Mouse (Mus musculus) CH12.LX (cell line): ENCODE measurements around the gene Naaladl1. TPM values are rescaled to one million over a fixed set of nuclear protein-coding genes. Genes with fewer than 3 reads are reported as not detected.

Experiments
- DNase-seq: peaks from one replicate; pipeline ENCODE4 v3.0.0-alpha.2; 2013; ENCODE audit errors: extremely low read depth
- H3K27ac ChIP-seq: 2 replicates; pipeline ENCODE4 v1.5.1; 2012; ENCODE audit warnings: low read depth, mild to moderate bottlenecking, control low read depth, moderate library complexity; ENCODE audit not compliant: insufficient read depth
- H3K27me3 ChIP-seq: replicated peaks from 2 replicates; pipeline ENCODE3; 2012; ENCODE audit warnings: inconsistent platforms
- H3K36me3 ChIP-seq, 2 experiments: replicated peaks in 1 of 2; 2 replicates each; pipeline versions ENCODE3 to v1.6.1; 2012; ENCODE audit warnings: inconsistent platforms in 1 of 2, low read length in 1 of 2, mild to moderate bottlenecking in 1 of 2, mixed read lengths in 1 of 2, moderate library complexity in 1 of 2; ENCODE audit not compliant: control insufficient read depth in 1 of 2, insufficient read depth in 1 of 2
- H3K4me1 ChIP-seq, 2 experiments: 2 replicates each; pipeline ENCODE4 v1.6.1; 2012; ENCODE audit warnings: inconsistent platforms in 1 of 2, moderate library complexity in 1 of 2; ENCODE audit not compliant: insufficient read depth in 2 of 2, control insufficient read depth in 1 of 2
- H3K4me2 ChIP-seq: 2 replicates; pipeline ENCODE4 v1.6.1; 2012; ENCODE audit warnings: low read depth, mild to moderate bottlenecking, control low read depth; ENCODE audit not compliant: poor library complexity, insufficient read depth, severe bottlenecking
- H3K4me3 ChIP-seq, 3 experiments: fragments of 150-350 bp in 1 of 3; sonication (generic) in 1 of 3; replicated peaks in 1 of 3; 2 replicates each; pipeline versions ENCODE3 to v1.5.1; 2011 to 2012; ENCODE audit warnings: low read depth in 2 of 3, low read length in 2 of 3, mild to moderate bottlenecking in 2 of 3, moderate library complexity in 2 of 3, control low read depth in 1 of 3, improper control_type of control experiment in 1 of 3, inconsistent platforms in 1 of 3, mixed read lengths in 1 of 3; ENCODE audit not compliant: poor library complexity in 1 of 3
- H3K79me2 ChIP-seq: replicated peaks from 2 replicates; pipeline ENCODE4 v1.6.1; 2012; ENCODE audit warnings: mild to moderate bottlenecking, moderate library complexity; ENCODE audit not compliant: control insufficient read depth, poor library complexity, insufficient read depth, severe bottlenecking; ENCODE audit errors: extremely low read depth
- H3K9ac ChIP-seq: 2 replicates; pipeline ENCODE4 v1.6.1; 2012; ENCODE audit warnings: low read depth, mild to moderate bottlenecking, control low read depth, moderate library complexity; ENCODE audit not compliant: insufficient read depth
- H3K9me3 ChIP-seq: replicated peaks from 2 replicates; pipeline ENCODE3; 2012; ENCODE audit warnings: low read length, inconsistent platforms, mixed read lengths
- BHLHE40 ChIP-seq: IDR thresholded peaks from 2 replicates; pipeline ENCODE4 v1.6.1; 2011; ENCODE audit warnings: mild to moderate bottlenecking, low read depth, low read length, improper control_type of control experiment
- CHD1 ChIP-seq: IDR thresholded peaks from 2 replicates; pipeline ENCODE4 v1.6.1; 2012; ENCODE audit warnings: low read depth, low read length, improper control_type of control experiment, inconsistent platforms
- CTCF ChIP-seq, 2 experiments: IDR thresholded peaks in 1 of 2; conservative IDR thresholded peaks in 1 of 2; 2 replicates each; pipeline ENCODE4 v1.5.1; 2011 to 2012; ENCODE audit warnings: low read depth in 2 of 2, low read length in 2 of 2, improper control_type of control experiment in 1 of 2, inconsistent platforms in 1 of 2, mild to moderate bottlenecking in 1 of 2, moderate library complexity in 1 of 2
- E2F4 ChIP-seq: IDR thresholded peaks from 2 replicates; pipeline ENCODE4 v1.6.1; 2011; ENCODE audit warnings: low read depth, low read length, improper control_type of control experiment; ENCODE audit not compliant: insufficient replicate concordance
- ELF1 ChIP-seq: IDR thresholded peaks from 2 replicates; pipeline ENCODE4 v1.6.1; 2014; ENCODE audit warnings: low read depth, mild to moderate bottlenecking, inconsistent platforms, low read length, improper control_type of control experiment
- EP300 ChIP-seq: IDR thresholded peaks from 2 replicates; pipeline ENCODE4 v1.6.1; 2011; ENCODE audit warnings: low read length, improper control_type of control experiment
- GABPA ChIP-seq: IDR thresholded peaks from 2 replicates; pipeline ENCODE4 v1.6.1; 2012; ENCODE audit warnings: low read depth, low read length, improper control_type of control experiment, inconsistent platforms; ENCODE audit not compliant: insufficient replicate concordance
- KAT2A ChIP-seq: IDR thresholded peaks from 2 replicates; pipeline ENCODE4 v1.6.1; 2012; ENCODE audit warnings: low read length, improper control_type of control experiment, inconsistent platforms; ENCODE audit not compliant: insufficient replicate concordance
- MAFK ChIP-seq: IDR thresholded peaks from 2 replicates; pipeline ENCODE4 v1.6.1; 2011; ENCODE audit warnings: low read length, improper control_type of control experiment; ENCODE audit not compliant: insufficient replicate concordance
- MAZ ChIP-seq: IDR thresholded peaks from 2 replicates; pipeline ENCODE4 v1.6.1; 2012; ENCODE audit warnings: low read depth, mild to moderate bottlenecking, inconsistent platforms, low read length, improper control_type of control experiment, moderate library complexity
- MEF2A ChIP-seq: IDR thresholded peaks from 2 replicates; pipeline ENCODE4 v1.6.1; 2014; ENCODE audit warnings: low read depth, mild to moderate bottlenecking, inconsistent platforms, low read length, improper control_type of control experiment, borderline replicate concordance
- MYC ChIP-seq: IDR thresholded peaks from 2 replicates; pipeline ENCODE4 v1.6.1; 2011; ENCODE audit warnings: low read depth, mild to moderate bottlenecking, improper control_type of control experiment, low read length
- NELFE ChIP-seq: IDR thresholded peaks from 2 replicates; pipeline ENCODE4 v1.6.1; 2011; ENCODE audit warnings: low read depth, low read length, improper control_type of control experiment
- NRF1 ChIP-seq: IDR thresholded peaks from 2 replicates; pipeline ENCODE4 v1.6.1; 2014; ENCODE audit warnings: low read depth, mild to moderate bottlenecking, inconsistent platforms, low read length, improper control_type of control experiment, moderate library complexity
- PAX5 ChIP-seq: IDR thresholded peaks from 2 replicates; pipeline ENCODE4 v1.6.1; 2012; ENCODE audit warnings: low read length, inconsistent platforms, mixed read lengths
- POLR2A ChIP-seq: IDR thresholded peaks from 2 replicates; pipeline ENCODE4 v1.6.1; 2011; ENCODE audit warnings: low read depth, mild to moderate bottlenecking, improper control_type of control experiment, low read length
- RAD21 ChIP-seq: IDR thresholded peaks from 2 replicates; pipeline ENCODE4 v1.6.1; 2011; ENCODE audit warnings: low read depth, mild to moderate bottlenecking, low read length, improper control_type of control experiment, moderate library complexity
- SMC3 ChIP-seq: IDR thresholded peaks from 2 replicates; pipeline ENCODE4 v1.6.1; 2011; ENCODE audit warnings: low read depth, low read length, improper control_type of control experiment
- TBP ChIP-seq: conservative IDR thresholded peaks from 2 replicates; pipeline ENCODE4 v1.6.1; 2011; ENCODE audit warnings: low read depth, low read length, improper control_type of control experiment
- TCF12 ChIP-seq: IDR thresholded peaks from 2 replicates; pipeline ENCODE4 v1.6.1; 2014; ENCODE audit warnings: low read depth, mild to moderate bottlenecking, inconsistent platforms, low read length, improper control_type of control experiment
- USF1 ChIP-seq: IDR thresholded peaks from 2 replicates; pipeline ENCODE4 v1.6.1; 2014; ENCODE audit warnings: low read depth, mild to moderate bottlenecking, inconsistent platforms, low read length, improper control_type of control experiment
- USF2 ChIP-seq: conservative IDR thresholded peaks from 2 replicates; pipeline ENCODE4 v1.6.1; 2011; ENCODE audit warnings: low read depth, low read length, improper control_type of control experiment
- ZKSCAN1 ChIP-seq: IDR thresholded peaks from 2 replicates; pipeline ENCODE4 v1.6.1; 2012; ENCODE audit warnings: low read depth, inconsistent platforms, low read length, improper control_type of control experiment, borderline replicate concordance
- ZMIZ1 ChIP-seq: IDR thresholded peaks from 2 replicates; pipeline ENCODE4 v1.6.1; 2012; ENCODE audit warnings: low read depth, mild to moderate bottlenecking, inconsistent platforms, low read length, improper control_type of control experiment
- dilution Hi-C: fragments of 300-500 bp; cut with MboI; formaldehyde crosslinking; loops from 2 replicates; pipeline ENCODE4 v1.14.3; 2020; ENCODE audit warnings: low sequenced_read_pairs; ENCODE audit not compliant: extremely low pct_unique_long_range_greater_than_20kb, extremely low pct_ligation_motif_present
- in situ Hi-C: fragments of 300-500 bp; cut with MboI; formaldehyde crosslinking; loops from 3 replicates; pipeline ENCODE4 v1.14.3; 2019; ENCODE audit warnings: low sequenced_read_pairs, low pct_ligation_motif_present, low pct_unique_long_range_greater_than_20kb, mixed read lengths
- polyA plus RNA-seq: library from polyadenylated mRNA; unstranded; fragments of >175 nt; gene quantifications from 2 replicates; pipeline ENCODE4 v1.2.1, GENCODE M21; 2012; ENCODE audit warnings: low read depth; ENCODE audit not compliant: insufficient read length
- total RNA-seq, 2 experiments: library from RNA; depleted of rRNA; stranded (reverse); fragments of 300-350 nt in 1 of 2; fragments of >200 nt in 1 of 2; gene quantifications; 2 replicates each; pipeline ENCODE4 v1.2.3; 2012 to 2014

Naaladl1 gene
- total and polyA plus RNA-seq, 3 experiments = 0.24 to 1.9 (median 0.34) TPM

GRCm38 (mm10) chr19:6067724-6068415 lies 37.7 kb upstream of the Naaladl1 start, which contains the start of gene Tm7sf2 (continued):
- TF ChIP-seq ZMIZ1 (peak; percentile 29; the same call in 1 of the 2 replicates), MYC (no peak), NELFE (peak; percentile 67), MEF2A (0 out of 2 replicates have a peak, but pooled peaks have one; percentile 13), MAZ (0 out of 2 replicates have a peak, but pooled peaks have one; percentile 32)

DNA sequence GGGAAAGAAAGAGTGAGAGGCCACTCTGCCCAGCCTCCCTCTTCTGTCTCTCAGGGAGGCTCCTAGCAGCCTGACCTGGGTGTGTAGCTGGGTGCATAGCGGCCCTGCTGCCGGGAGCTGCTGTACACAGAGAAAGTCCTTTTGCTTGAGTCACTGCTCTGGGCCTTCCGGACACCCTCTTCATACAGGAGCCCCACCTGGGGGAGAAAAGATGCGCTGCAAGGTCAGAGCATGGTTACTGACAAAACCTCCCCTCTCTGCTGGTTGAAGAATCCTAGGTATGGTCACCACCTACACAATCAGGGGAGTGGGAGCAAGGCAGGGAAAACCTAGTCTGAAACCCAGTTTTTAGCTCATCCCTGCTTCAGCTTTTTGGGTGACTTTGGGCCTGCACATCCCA lies 36.6 kb upstream of the Naaladl1 start:
- in situ Hi-C loops = loop anchor here (10.0 kb wide), 1 partner anchor 104 kb away; the partner anchor contains the start of gene Pola2
- Histone ChIP-seq H3K79me2 (0 out of 2 replicates have a peak, but pooled peaks cover 3% of the 10 kb centered on the region), H3K36me3 (peaks cover 44 to 58% of the 10 kb centered on the region in 2 experiments), H3K4me2 (no peak overlapping the region), H3K4me1 (peaks cover 8 to 25% of the 10 kb centered on the region in 2 experiments)
- TF ChIP-seq CTCF (conservative IDR thresholded peaks at IDR 0.05 in 1 of 2, IDR thresholded peaks at IDR 0.05 in 1 of 2; ENCODE audit: low read depth in 2 of 2, low read length in 2 of 2) (peak in 1 of 2 experiments; percentile 29; a peak in 2 of 4 replicates), ELF1 (no peak)
- TF ChIP-seq, all 38 proteins: peak for 1
- H3K27me3 ChIP-seq = no peaks in the 10 kb centered on the region
- no peak overlapping the region for H3K27ac ChIP-seq
- H3K9me3 ChIP-seq = no peaks in the 10 kb centered on the region
- no peak for DNase-seq
- no peak overlapping the region for H3K9ac ChIP-seq
- H3K4me3 ChIP-seq = no peak overlapping the region
- dilution Hi-C loops = no loop called here

GRCm38 (mm10) chr19:6069851-6070250 lies 35.7 kb upstream of the Naaladl1 start:
- dilution Hi-C loops = no loop called here
- Histone ChIP-seq H3K4me1 (peaks cover 8 to 25% of the 10 kb centered on the region in 2 experiments), H3K4me2 (no peak overlapping the region), H3K27me3 (no peaks in the 10 kb centered on the region), H3K36me3 (peaks cover 47 to 65% of the 10 kb centered on the region in 2 experiments), H3K9me3 (no peaks in the 10 kb centered on the region), H3K4me3 (no peak overlapping the region), H3K79me2 (0 out of 2 replicates have a peak, but pooled peaks cover 5% of the 10 kb centered on the region), H3K9ac (no peak overlapping the region), H3K27ac (no peak overlapping the region)
- TF ChIP-seq ZKSCAN1 (no peak), GABPA (no peak), POLR2A (no peak), EP300 (no peak), TBP (no peak), CHD1 (no peak), SMC3 (no peak), USF2 (no peak), KAT2A (no peak), MAZ (no peak), E2F4 (no peak), USF1 (no peak), MAFK (no peak), NELFE (no peak), RAD21 (no peak), NRF1 (no peak), CTCF (conservative IDR thresholded peaks at IDR 0.05 in 1 of 2, IDR thresholded peaks at IDR 0.05 in 1 of 2; ENCODE audit: low read depth in 2 of 2, low read length in 2 of 2) (no peak), BHLHE40 (no peak), PAX5 (no peak), TCF12 (no peak)
- in situ Hi-C loops = loop anchor here (10.0 kb wide), 1 partner anchor 105 kb away; the partner anchor contains the start of gene Pola2
- DNase-seq = no peak
